Mouse (Mus musculus): Measurements from ENCODE around the gene Spz1. TPM values are rescaled to one million over a fixed set of nuclear protein-coding genes. Genes with fewer than 3 reads are reported as not detected.

The Spz1 gene
- polyA plus RNA-seq, 1 experiment from 2014 or later: not detected

DNA sequence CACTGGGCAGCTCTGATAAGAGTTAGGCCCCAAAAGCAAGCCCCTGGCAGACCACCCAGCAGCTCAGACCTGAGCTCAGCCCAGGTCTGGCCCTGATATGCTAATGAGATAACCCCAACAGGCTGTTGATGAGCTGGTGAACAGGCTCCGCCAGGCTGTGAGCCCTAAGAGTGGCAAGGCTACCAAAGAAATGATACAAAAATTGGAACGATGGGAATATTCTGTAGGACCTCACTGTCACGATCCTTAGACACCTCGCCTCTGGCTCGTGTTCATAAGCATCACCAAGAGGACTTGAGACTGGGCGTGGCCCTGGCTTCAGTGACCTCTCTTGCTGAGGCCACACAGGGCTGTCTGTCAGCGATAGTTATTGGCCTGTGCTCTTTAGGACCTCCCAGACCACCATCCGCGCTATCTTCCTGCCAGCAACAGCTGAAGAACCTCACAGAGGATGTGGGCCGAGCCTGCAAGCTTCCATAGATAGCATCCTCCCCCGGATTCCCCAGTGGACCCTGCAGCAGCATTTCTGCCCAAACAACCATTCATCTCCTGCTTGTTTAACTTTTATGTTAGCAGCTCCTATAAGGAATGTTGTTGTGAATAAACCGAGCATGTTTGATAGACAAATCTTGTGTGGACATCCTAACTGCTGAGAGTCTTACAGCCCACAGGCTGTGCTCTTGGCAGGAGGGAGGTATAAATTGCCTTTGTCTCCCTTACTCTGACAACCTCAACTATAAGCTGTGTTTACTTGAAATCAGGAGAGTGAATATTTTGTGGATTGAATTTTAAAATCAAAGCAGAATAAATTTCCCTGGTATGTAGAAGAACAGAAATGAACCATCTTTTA is 17.0 kb upstream of the Spz1 start:
- no peaks in the 10 kb centered on the region for H3K79me2 ChIP-seq (ENCODE audit: inconsistent target)
- H3K4me3 ChIP-seq (ENCODE audit: inconsistent target): no peak overlapping the region
- 68% methylated on average over 12 of the region's 12 CpGs for WGBS (ENCODE audit: missing documents)
- no peaks in the 10 kb centered on the region for H3K36me3 ChIP-seq (ENCODE audit: inconsistent target)
- H3K27ac ChIP-seq: no peak overlapping the region

GRCm38 (mm10) chr13:92592268-92592785 is 16.4 kb upstream of the Spz1 start:
- Histone ChIP-seq H3K27ac (no peak overlapping the region), H3K4me3 (ENCODE audit: inconsistent target) (no peak overlapping the region), H3K36me3 (ENCODE audit: inconsistent target) (no peaks in the 10 kb centered on the region), H3K79me2 (ENCODE audit: inconsistent target) (no peaks in the 10 kb centered on the region)
- 88% methylated on average over 5 of the region's 5 CpGs for WGBS (ENCODE audit: missing documents)

DNA sequence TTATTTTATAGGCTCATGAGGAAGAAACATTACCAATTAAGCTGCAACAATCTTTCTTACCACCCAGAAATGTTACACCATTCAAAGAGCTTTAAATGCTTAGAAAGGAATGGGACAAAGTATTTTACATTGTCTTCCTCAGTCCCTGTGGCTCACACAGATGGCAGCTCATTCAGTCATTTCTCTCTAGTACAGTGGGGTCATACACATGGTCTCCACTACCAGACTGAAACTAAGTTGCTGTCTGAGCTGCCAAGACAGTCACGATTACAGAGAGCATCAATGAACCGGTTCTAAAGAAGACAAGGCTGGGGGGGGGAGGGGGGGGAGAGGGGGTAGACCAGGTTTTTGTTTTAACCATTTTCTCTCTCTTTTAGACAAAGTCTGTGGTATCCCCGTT is 15.3 kb upstream of the Spz1 start:
- Histone ChIP-seq H3K79me2 (ENCODE audit: inconsistent target) (no peaks in the 10 kb centered on the region), H3K27ac (no peak overlapping the region)
- WGBS (ENCODE audit: missing documents): 71% methylated on average over 2 of the region's 3 CpGs

GRCm38 (mm10) chr13:92589255-92589654 is 13.3 kb upstream of the Spz1 start:
- Histone ChIP-seq H3K36me3 (ENCODE audit: inconsistent target) (no peaks in the 10 kb centered on the region), H3K4me3 (ENCODE audit: inconsistent target) (no peak overlapping the region), H3K79me2 (ENCODE audit: inconsistent target) (no peaks in the 10 kb centered on the region), H3K27ac (no peak overlapping the region)

More for the DNA sequence above, 15.3 kb upstream of the Spz1 start:
- no peak overlapping the region for H3K4me3 ChIP-seq (ENCODE audit: inconsistent target)
- H3K36me3 ChIP-seq (ENCODE audit: inconsistent target): no peaks in the 10 kb centered on the region

DNA sequence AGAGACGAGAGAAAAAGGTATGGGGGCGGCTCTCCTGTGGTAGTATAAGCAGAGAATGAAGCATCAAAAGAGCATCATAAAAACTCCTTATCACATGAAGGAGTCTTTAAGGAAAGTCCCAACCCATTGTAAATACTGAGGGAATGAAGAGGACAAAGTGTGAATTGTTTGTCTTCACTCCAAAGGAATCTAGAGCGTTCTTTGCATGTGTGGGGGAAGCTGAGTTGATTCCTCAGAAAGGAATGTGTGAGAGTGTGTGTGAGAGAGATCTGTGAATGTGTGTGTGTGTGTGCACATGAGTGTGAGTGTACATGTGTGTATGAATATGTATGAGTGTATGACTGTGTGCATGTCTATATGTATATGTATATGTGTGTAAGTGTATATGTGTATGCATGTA is 12.7 kb upstream of the Spz1 start:
- Histone ChIP-seq H3K4me3 (ENCODE audit: inconsistent target) (no peak overlapping the region), H3K36me3 (ENCODE audit: inconsistent target) (no peaks in the 10 kb centered on the region), H3K79me2 (ENCODE audit: inconsistent target) (no peaks in the 10 kb centered on the region), H3K27ac (no peak overlapping the region)
- WGBS (ENCODE audit: missing documents): 89% methylated on average over 3 of the region's 3 CpGs

- whole genome bisulfite sequencing (ENCODE audit: missing documents): 77% methylated on average over 8 of the region's 8 CpGs
- Histone ChIP-seq H3K36me3 (ENCODE audit: inconsistent target) (no peaks in the 10 kb centered on the region), H3K4me3 (ENCODE audit: inconsistent target) (no peak overlapping the region), H3K27ac (no peak overlapping the region), H3K79me2 (ENCODE audit: inconsistent target) (no peaks in the 10 kb centered on the region)
Observed at GRCm38 (mm10) chr13:92584094-92584717, 8.2 kb upstream of the Spz1 start.

DNA sequence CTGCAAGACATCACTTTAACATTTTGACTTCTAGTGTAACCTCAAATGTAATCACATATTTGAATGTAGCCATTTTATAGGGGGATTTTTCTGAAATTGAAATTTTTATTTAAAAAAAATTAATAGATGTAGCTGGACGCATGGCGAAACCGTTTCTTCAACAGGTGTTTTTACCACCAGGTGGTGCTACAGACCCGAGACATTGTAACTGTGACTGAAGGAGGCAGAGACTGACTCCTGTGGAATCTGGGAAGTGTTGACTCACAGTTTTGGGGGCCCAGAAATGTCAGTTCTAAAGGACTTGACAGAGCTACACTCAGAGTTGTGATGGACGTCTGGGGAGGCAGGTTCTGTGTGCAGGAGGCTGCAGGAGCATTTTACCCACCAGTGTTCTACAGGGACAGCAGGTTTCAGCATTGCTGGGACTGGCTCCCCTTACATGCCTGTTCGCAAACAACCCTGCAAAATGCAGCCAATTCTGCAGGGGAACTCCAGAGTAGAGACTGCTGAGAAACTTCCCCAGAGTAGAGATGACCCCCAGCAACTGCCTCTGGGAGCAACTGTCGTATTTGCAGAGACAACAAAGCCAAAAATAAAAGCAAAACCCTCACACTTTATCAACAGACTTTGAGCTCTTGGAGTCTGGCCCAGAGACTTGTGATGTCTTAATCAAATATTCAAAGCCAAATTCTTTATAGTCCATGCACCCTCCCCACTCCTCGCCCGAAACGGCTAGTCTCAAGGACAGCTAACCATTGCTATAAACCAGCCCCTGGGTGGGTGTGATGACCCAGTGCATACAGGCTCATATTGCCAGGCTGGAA is 4.5 kb upstream of the Spz1 start:
- no peaks in the 10 kb centered on the region for H3K36me3 ChIP-seq (ENCODE audit: inconsistent target)
- H3K4me3 ChIP-seq (ENCODE audit: inconsistent target): no peak overlapping the region
- no peak overlapping the region for H3K27ac ChIP-seq
- 55% methylated on average over 10 of the region's 10 CpGs for WGBS (ENCODE audit: missing documents)
- no peaks in the 10 kb centered on the region for H3K79me2 ChIP-seq (ENCODE audit: inconsistent target)

- H3K36me3 ChIP-seq (ENCODE audit: inconsistent target): no peaks in the 10 kb centered on the region
- WGBS (ENCODE audit: missing documents): 66% methylated on average over 4 of the region's 4 CpGs
- H3K79me2 ChIP-seq (ENCODE audit: inconsistent target): no peaks in the 10 kb centered on the region
- no peak overlapping the region for H3K27ac ChIP-seq
- no peak overlapping the region for H3K4me3 ChIP-seq (ENCODE audit: inconsistent target)
Observed at GRCm38 (mm10) chr13:92578210-92578609, 2.2 kb upstream of the Spz1 start.

- H3K27ac ChIP-seq: no peak overlapping the region
- H3K36me3 ChIP-seq (ENCODE audit: inconsistent target): no peaks in the 10 kb centered on the region
- H3K4me3 ChIP-seq (ENCODE audit: inconsistent target): no peak overlapping the region
- 11% methylated on average over 6 of the region's 6 CpGs for whole genome bisulfite sequencing (ENCODE audit: missing documents)
- no peaks in the 10 kb centered on the region for H3K79me2 ChIP-seq (ENCODE audit: inconsistent target)
Observed at GRCm38 (mm10) chr13:92576688-92577087, 716 bp upstream of the Spz1 start.

DNA sequence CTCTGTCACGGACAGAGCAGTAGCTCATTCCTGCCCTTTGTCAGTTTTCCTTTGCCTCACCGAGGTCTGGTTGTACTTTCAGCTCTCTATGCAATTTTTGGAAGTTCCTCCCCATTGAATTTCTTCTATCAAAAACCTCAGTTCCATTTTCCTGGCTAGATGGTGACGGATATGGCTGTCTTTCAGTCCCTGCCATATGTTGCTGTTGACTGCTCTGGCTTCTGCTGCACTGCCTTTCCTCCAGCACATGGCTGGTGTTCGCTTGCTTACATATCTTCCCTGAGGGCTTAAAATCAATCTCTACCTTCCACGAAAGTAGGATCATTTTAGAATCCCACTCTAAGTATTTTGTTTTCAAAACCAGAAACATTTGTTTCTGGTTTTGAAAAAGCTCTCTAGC is 16.5 kb downstream of the Spz1 start:
- no peak overlapping the region for H3K27ac ChIP-seq
- WGBS (ENCODE audit: missing documents): 81% methylated on average over 5 of the region's 5 CpGs

DNA sequence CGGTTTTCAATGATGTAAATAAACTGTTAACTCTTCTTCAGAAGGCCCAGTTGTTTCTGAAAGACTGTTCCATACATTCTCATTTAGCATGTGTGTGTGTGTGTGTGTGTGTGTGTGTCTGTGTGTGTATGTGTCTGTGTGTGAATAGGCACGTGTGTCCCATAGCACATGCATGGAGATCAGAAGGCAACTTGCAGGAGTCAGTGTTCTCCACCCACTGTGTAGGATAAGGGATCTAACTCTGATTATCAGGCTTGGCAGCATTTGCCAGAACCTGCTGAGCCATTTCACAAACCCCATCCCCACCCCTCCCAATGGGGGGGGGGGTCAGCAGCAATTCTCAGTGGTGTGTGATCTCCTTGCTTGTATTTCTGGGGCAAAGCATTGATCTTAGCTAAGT is 18.7 kb downstream of the Spz1 start:
- H3K4me3 ChIP-seq (ENCODE audit: inconsistent target): no peak overlapping the region
- H3K79me2 ChIP-seq (ENCODE audit: inconsistent target): no peaks in the 10 kb centered on the region
- H3K36me3 ChIP-seq (ENCODE audit: inconsistent target): no peaks in the 10 kb centered on the region
- H3K27ac ChIP-seq: no peak overlapping the region
- 93% methylated on average over 2 of the region's 2 CpGs for WGBS (ENCODE audit: missing documents)

More for the DNA sequence above, 16.5 kb downstream of the Spz1 start:
- Histone ChIP-seq H3K4me3 (ENCODE audit: inconsistent target) (no peak overlapping the region), H3K79me2 (ENCODE audit: inconsistent target) (no peaks in the 10 kb centered on the region), H3K36me3 (ENCODE audit: inconsistent target) (no peaks in the 10 kb centered on the region)

DNA sequence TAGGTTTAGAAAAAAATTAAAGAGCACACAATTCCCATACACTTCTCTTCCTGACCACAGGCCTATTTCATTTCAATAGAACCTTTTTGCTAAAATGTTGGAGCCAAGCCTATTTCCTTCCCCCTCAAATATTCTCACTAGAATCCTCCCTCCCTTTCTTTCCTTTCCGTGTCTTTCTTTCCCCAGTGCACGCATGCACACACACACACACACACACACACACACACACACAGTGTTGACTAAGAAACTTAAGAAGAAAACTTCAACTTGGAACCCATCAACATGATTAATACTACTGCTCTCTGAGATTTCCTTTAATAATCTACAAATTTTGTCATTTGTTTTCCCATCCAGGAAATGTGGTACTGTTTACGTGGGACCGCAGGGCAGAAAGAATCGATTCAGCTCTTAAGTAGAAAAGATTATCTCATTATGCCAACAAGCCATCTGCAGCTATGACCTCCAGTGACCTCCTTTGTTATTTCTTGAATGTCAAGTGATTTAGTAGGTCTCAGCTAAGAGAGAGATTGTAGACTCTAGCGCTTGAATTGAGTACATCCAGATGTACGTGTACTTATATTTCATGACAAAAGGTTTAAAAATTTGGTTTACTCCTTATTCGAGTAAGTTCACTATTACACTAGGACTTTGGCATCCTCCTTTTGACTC is 19.4 kb downstream of the Spz1 start:
- no peak overlapping the region for H3K27ac ChIP-seq
- no peaks in the 10 kb centered on the region for H3K36me3 ChIP-seq (ENCODE audit: inconsistent target)
- no peak overlapping the region for H3K4me3 ChIP-seq (ENCODE audit: inconsistent target)
- H3K79me2 ChIP-seq (ENCODE audit: inconsistent target): no peaks in the 10 kb centered on the region
- 70% methylated on average over 8 of the region's 8 CpGs for WGBS (ENCODE audit: missing documents)

- WGBS (ENCODE audit: missing documents): 81% methylated on average over 4 of the region's 4 CpGs
Observed at GRCm38 (mm10) chr13:92547093-92547492, 28.9 kb downstream of the Spz1 start.

GRCm38 (mm10) chr13:92540997-92541396 is 35.0 kb downstream of the Spz1 start:
- H3K36me3 ChIP-seq (ENCODE audit: inconsistent target): no peaks in the 10 kb centered on the region
- H3K27ac ChIP-seq: no peak overlapping the region
- 84% methylated on average over 6 of the region's 6 CpGs for WGBS (ENCODE audit: missing documents)
- H3K79me2 ChIP-seq (ENCODE audit: inconsistent target): no peaks in the 10 kb centered on the region
- no peak overlapping the region for H3K4me3 ChIP-seq (ENCODE audit: inconsistent target)

More at GRCm38 (mm10) chr13:92547093-92547492, 28.9 kb downstream of the Spz1 start:
- Histone ChIP-seq H3K79me2 (ENCODE audit: inconsistent target) (no peaks in the 10 kb centered on the region), H3K4me3 (ENCODE audit: inconsistent target) (no peak overlapping the region), H3K27ac (no peak overlapping the region), H3K36me3 (ENCODE audit: inconsistent target) (no peaks in the 10 kb centered on the region)
